Mouse (Mus musculus): Measurements from ENCODE around the gene Bmp8a.

The Bmp8a gene

GRCm38 (mm10) chr4:123284731-123285624 lies 58.1 kb downstream of the Bmp8a start:
- DNase-seq, result no peak

DNA sequence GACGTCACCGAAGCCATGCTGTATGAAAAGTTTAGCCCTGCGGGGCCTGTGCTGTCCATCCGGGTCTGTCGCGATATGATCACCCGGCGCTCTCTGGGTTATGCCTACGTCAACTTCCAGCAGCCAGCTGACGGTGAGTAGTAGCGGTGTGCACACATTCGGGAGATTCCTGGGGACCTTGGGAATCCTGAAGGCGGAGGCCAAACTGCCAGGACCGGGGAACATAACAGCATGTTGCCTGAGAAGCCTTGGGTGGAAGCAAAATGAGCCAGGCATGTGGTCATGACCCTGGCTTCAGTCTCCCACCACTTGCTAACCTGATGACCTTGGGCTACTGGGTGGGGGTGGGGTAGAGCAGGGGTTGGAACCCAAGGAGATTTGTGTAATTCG lies 59.4 kb downstream of the Bmp8a start:
- DNase-seq, result peak; percentile 21

- peak; percentile 37 for DNase-seq
These were observed 60.0 kb downstream of the Bmp8a start for GRCm38 (mm10) chr4:123282915-123283674.

- peak; percentile 89 for DNase-seq
These were observed 60.6 kb downstream of the Bmp8a start for GRCm38 (mm10) chr4:123282500-123282899.

- no peak for DNase-seq
These were observed 62.9 kb downstream of the Bmp8a start for GRCm38 (mm10) chr4:123280117-123280516.

GRCm38 (mm10) chr4:123271063-123271462 lies 72.0 kb downstream of the Bmp8a start:
- DNase-seq, result no peak
